Mouse (Mus musculus): ENCODE measurements around the gene Irs2.

The Irs2 gene

DNA sequence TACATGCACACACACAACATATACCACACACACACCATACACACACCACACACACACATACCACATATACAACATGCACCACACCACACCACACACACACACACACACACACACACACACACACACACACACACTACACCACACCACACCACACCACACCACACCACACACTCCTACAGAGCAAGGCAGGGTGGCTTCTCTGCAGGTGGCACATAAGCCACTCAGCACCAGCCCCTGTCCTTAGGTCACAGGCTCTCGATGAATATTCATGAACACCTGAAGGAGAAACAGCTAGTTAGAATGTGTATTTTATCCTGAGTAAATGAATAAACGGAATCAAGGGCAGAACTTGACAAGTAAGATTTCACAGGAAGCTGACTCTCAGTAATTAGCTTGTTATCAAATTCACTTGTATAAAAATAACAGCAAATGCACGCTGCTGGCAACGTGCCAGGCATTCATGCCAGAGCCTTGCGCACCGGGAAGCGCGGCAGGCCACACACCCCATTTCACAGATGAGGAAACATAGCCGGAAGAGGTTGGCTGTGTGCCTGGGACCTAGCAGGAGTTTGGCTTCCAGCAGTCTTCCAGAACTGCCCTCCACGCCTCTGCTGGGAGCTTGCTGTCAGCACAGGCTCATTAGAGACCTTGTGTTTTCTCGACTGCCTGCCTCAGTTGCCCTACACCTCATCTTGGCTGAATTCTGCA lies 54.8 kb downstream of the Irs2 start:
- peak; percentile 46 for DNase-seq (ENCODE audit: low read depth, low spot score)

GRCm38 (mm10) chr8:10952706-10953105 lies 55.6 kb downstream of the Irs2 start:
- no peak for DNase-seq (ENCODE audit: low read depth, low spot score)

DNA sequence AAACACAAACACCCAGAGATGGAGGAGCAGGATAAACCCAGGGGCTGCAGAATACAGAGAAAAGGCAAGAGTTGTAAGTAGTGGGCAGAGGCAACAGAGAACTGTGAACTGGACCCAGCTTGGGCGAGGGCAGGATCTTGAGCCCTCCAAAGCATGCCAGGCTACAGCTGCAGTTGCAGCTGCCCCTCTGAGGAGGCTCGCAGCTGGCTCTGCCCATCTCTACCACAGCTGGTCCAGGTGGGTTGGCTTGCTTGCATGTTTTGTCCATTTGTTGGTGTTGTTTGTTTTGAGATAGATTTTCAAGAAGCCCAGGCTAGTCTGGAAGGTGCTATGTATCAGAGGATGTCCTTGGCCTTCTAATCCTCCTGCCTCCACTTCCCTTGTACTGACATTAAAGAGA lies 56.0 kb downstream of the Irs2 start:
- no peak for DNase-seq (ENCODE audit: low read depth, low spot score)

DNA sequence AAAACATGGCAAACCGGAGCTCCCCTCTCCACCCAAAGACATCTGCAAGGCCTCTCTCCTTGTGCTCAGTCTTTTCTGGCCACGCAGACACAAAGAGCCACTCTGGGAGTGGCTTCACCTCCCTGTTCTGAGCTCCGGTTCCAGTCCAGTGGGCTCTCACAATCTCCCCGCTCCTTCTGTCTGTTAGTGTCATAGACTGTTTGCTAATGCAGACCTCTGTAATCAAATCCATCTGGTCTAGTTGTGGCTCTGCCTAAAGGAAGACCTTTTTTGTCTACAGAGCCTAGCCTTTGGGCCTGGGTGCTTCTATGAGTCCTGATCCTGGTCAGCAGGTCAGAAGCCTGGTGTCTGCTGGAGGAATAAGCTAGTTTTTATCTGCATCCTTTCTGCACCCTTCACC lies 56.7 kb downstream of the Irs2 start:
- DNase-seq (ENCODE audit: low read depth, low spot score) = no peak

- DNase-seq (ENCODE audit: low read depth, low spot score) = peak; percentile 74
These were observed 62.1 kb downstream of the Irs2 start for GRCm38 (mm10) chr8:10945939-10946740.

- no peak for DNase-seq (ENCODE audit: low read depth, low spot score)
These were observed 62.8 kb downstream of the Irs2 start for GRCm38 (mm10) chr8:10945490-10945889.

DNA sequence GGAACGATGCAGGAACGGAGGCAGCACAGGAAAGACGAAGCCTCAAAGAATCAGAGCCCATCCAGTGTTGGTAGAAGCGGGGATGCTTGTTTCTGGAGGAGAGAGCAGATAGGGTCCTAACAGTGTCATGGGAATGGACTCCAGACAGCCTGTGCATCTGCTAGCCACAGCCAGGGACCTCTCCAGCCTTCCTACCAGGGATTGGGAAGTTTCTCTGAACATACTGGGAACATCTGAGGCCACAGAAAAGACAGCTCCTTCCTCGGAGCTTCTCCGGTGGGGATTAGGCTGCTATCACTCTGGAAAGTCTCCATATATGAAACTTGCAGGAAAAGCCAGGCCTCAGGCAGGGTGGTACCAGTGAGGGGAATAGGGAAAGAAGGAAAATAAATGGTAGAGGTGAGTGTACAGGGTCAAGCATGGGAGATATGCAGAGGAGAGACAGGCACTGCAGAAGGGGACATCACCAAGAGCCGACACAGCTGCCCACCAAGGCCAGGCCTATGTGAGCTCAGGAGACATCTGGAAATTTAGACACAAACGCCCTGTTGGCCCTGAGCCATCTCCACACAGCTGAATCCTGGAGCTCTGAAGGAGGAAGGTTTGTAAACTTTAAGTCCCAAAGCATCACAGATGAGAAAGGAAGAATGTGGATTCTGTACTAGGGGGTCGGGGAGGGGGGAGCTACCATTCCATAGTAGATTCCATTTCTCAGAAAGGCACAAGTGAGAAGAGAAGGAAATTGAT lies 64.8 kb downstream of the Irs2 start:
- no peak for DNase-seq (ENCODE audit: low read depth, low spot score)

DNA sequence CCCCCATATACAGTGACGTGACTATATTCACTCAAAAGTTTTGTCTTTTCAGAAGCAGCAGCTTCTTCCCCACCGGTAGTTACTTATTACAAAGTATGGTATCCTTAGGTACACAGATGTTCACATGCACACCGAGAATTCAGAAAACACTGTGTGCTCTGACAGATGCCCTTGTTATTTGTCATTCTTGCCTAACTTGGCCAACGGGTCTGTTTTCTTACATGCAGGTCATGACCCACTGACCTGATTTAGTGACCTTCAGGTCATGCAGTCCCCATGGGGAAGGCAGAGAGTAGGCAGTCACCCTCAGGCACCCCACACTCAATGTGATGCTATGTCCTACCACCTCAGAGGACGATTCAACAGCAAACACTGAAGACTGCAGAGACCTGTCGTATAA lies 68.4 kb downstream of the Irs2 start:
- DNase-seq (ENCODE audit: low read depth, low spot score) = no peak

- DNase-seq (ENCODE audit: low read depth, low spot score) = no peak
These were observed 69.0 kb downstream of the Irs2 start for GRCm38 (mm10) chr8:10939210-10939782.

DNA sequence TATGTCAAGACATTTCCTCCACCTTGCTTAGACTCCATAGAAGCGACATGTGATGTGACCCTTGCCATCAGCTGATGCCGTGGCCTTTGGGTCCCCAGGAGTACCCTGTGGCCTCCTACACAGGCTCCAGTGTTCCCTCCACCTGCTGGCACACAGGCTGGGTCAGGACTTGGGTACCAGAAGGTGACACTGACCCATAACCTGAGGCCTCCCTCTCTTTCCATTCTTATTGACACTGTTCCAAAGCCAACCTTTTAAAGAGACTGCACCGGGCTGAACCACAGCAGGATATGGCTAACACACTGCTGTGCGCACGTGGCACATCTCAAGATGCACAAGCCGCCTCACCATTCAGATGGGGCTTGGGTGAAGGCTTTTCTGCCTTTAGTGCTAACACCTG lies 70.0 kb downstream of the Irs2 start:
- DNase-seq (ENCODE audit: low read depth, low spot score) = no peak

DNA sequence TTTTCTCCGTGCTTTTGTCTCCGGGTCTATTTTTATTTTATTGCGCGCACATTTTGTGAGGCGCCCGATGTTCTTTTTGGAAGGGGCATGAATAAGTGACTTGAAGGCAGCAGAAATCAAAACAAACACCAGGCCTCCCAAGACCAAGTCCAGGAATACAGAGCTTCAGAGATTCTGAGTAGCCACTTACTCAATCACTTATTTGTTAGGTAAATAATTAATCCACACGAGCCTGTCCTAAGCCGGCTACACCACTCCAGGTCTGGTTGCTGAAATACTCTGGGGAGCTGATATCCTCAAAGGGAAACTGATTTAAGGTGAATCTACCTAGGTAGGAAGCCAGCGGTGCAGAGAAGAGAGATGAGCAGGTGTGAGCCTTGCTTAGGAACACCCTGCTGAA lies 71.6 kb downstream of the Irs2 start:
- DNase-seq (ENCODE audit: low read depth, low spot score) = no peak

- no peak for DNase-seq (ENCODE audit: low read depth, low spot score)
These were observed 73.0 kb downstream of the Irs2 start for GRCm38 (mm10) chr8:10935231-10935630.
